Mouse (Mus musculus): ENCODE data around the gene 0610040J01Rik.
A peak's percentile ranks its signal among the peaks of the same experiment; 100 is the strongest.
"Not testable (repeated sequence)": the region's sequence is repeated elsewhere in the genome, so short reads cannot be mapped to it uniquely, and the experiment has no call there.

0610040J01Rik gene

GRCm38 (mm10) chr5:63831054-63831453, 18.9 kb downstream of the 0610040J01Rik start:
- DNase-seq = no peak

GRCm38 (mm10) chr5:63833955-63834354, 21.8 kb downstream of the 0610040J01Rik start:
- peak; percentile 68 to 70 for DNase-seq

GRCm38 (mm10) chr5:63834435-63834834, 22.3 kb downstream of the 0610040J01Rik start:
- no peak for DNase-seq

GRCm38 (mm10) chr5:63837115-63837514, 25.0 kb downstream of the 0610040J01Rik start:
- no peak for DNase-seq

GRCm38 (mm10) chr5:63837851-63838250, 25.7 kb downstream of the 0610040J01Rik start:
- DNase-seq = no peak

GRCm38 (mm10) chr5:63839801-63840416, 27.7 kb downstream of the 0610040J01Rik start:
- DNase-seq = no peak

- peak; percentile 47 to 62 for DNase-seq
Measured at GRCm38 (mm10) chr5:63847080-63847479, 34.9 kb downstream of the 0610040J01Rik start.

GRCm38 (mm10) chr5:63847541-63848226, 35.5 kb downstream of the 0610040J01Rik start:
- DNase-seq = peak; percentile 80 to 92

GRCm38 (mm10) chr5:63858901-63859300, 46.7 kb downstream of the 0610040J01Rik start:
- no peak for DNase-seq

- DNase-seq = peak; percentile 77 to 91
Measured at GRCm38 (mm10) chr5:63867421-63867820, 55.3 kb downstream of the 0610040J01Rik start.

GRCm38 (mm10) chr5:63872176-63872932, 60.2 kb downstream of the 0610040J01Rik start:
- DNase-seq = peak in 1 of 2 experiments; percentile 5

GRCm38 (mm10) chr5:63874880-63875279, 62.7 kb downstream of the 0610040J01Rik start:
- DNase-seq = peak; percentile 72 to 75

GRCm38 (mm10) chr5:63876081-63876480, 63.9 kb downstream of the 0610040J01Rik start:
- DNase-seq = peak; percentile 49 to 59

- no peak for DNase-seq
Measured at GRCm38 (mm10) chr5:63879026-63879425, 66.9 kb downstream of the 0610040J01Rik start.

- no peak for DNase-seq
Measured at GRCm38 (mm10) chr5:63886292-63886691, 74.1 kb downstream of the 0610040J01Rik start.

- peak; percentile 19 to 27 for DNase-seq
Measured at GRCm38 (mm10) chr5:63886709-63887108, 74.5 kb downstream of the 0610040J01Rik start.

GRCm38 (mm10) chr5:63887111-63887510, 74.9 kb downstream of the 0610040J01Rik start:
- DNase-seq = peak; percentile 21 to 38

GRCm38 (mm10) chr5:63891241-63891640, 79.1 kb downstream of the 0610040J01Rik start:
- DNase-seq = no peak

GRCm38 (mm10) chr5:63891912-63892311, 79.7 kb downstream of the 0610040J01Rik start:
- no peak for DNase-seq

- not testable (repeated sequence) for DNase-seq
Measured at GRCm38 (mm10) chr5:63897001-63897819, 85.0 kb downstream of the 0610040J01Rik start.

- DNase-seq = no peak
Measured at GRCm38 (mm10) chr5:63897820-63898110, 85.6 kb downstream of the 0610040J01Rik start.

- no peak for DNase-seq
Measured at GRCm38 (mm10) chr5:63903329-63903728, 91.2 kb downstream of the 0610040J01Rik start.

Measured in kidney, postnatal 36 days (tissue).